Mouse (Mus musculus) c-Kit-positive CD71-positive TER-119-positive erythroid progenitor cells, embryonic 14.5 days (primary cell): ENCODE measurements around the gene Hcrtr1.
A peak's percentile ranks its signal among the peaks of the same experiment; 100 is the strongest.

Source experiments
- DNase-seq: peaks from one replicate; pipeline ENCODE4 v3.0.0-alpha.2; 2013; ENCODE audit warnings: low spot score

The Hcrtr1 gene

DNA sequence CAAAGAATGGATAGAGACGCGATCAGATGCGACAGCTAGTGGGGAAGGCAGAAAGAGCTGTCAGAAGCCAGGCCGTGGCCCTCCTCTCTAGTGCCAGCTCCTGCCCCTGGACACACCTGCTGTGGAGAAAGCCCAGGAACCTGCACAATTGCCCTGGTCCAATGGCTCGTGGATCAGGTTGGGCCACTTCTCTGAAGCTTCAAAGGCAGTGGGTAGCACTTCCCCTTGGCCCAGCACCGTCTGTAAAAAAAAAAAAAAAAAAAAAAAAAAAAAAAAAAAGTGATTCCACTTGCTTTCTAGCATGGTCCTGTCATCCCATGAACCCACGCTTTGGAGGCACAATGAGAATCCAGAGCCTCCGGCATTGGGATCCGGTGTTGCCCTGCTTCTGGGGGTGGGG lies 28.7 kb upstream of the Hcrtr1 start:
- no peak for DNase-seq

- no peak for DNase-seq
These were observed 28.2 kb upstream of the Hcrtr1 start for GRCm38 (mm10) chr4:130167321-130167720.

- no peak for DNase-seq
These were observed 27.4 kb upstream of the Hcrtr1 start for GRCm38 (mm10) chr4:130166592-130166991.

GRCm38 (mm10) chr4:130166061-130166460 lies 26.9 kb upstream of the Hcrtr1 start:
- no peak for DNase-seq

DNA sequence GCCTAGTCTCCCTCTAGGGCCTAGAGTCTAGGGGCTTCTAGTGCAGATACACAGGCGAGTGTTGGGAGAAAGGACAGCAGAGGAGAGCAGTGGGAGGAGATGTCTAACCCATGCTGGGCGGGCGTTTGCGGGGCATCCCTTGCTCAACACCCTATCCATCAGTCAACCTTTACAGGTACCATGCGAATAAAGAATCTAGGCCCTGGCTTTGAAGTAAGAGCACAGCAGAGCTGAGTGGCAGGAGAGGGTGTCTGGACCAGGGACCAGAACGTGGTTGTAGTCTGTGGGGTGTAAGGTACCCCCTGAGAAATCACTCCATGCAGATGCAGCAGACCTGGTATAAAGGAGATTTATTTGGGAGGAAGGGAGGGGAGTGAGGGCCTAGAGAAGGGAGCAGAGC lies 25.0 kb upstream of the Hcrtr1 start:
- DNase-seq, result no peak

GRCm38 (mm10) chr4:130163391-130163861 lies 24.3 kb upstream of the Hcrtr1 start:
- no peak for DNase-seq

DNA sequence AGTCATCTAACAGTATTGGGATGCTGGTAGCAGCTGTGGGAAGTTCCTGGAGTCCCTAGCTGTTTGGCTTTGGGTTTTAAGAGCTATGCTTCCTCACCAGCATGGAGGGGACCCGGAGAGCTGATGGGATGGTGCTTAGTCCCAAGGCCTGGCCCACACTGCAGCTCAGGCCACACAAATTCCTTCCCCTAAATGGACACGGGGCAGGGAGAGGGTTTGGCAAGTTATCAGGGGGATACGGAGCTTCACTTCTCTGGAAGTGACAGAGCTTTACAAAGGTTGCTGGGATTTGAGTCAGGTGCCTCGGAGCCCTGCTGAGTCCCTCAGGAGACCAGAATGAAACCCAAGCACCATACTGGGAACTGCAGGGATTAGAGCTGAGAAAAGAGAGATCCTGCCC lies 22.2 kb upstream of the Hcrtr1 start:
- DNase-seq, result no peak

GRCm38 (mm10) chr4:130156812-130157371 lies 17.7 kb upstream of the Hcrtr1 start:
- DNase-seq, result no peak

DNA sequence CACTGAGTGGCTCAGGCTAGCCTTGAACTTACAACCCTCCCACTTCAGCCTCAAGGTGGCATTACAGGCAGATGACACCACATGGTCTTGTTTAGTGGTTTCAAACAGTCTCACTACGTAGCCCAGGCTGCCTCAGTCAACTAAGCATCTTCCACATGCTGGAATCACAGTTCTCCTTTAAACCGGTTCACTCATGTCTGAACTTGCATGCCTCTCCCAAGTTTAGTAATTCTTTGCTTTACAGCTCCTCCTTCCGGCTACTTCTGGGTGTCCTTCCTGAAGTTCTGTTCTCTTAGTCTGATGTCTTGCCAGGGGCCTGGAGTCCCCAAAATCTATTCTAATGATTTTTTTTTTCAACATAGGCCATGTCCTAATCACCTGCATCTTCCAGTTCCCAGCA lies 15.1 kb upstream of the Hcrtr1 start:
- no peak for DNase-seq

DNA sequence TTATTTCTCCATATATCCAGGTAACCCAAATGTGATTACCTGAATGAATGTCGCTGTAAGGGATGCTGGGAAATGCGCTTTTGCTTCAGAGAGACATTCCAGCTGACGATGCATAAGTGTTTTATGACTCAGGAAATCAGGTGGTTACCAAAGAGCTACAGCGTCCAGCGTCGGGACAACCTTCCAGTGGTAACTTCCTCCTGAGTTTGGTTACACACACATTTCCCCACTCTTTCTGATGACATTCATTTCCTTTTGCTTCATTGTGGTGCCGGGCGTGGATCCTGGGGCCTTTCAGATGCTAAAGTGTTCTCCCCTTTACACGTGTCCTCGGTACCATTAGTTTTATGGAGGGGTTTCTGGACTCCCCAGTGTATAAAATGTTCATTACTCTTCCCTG lies 9.2 kb upstream of the Hcrtr1 start:
- DNase-seq, result no peak

GRCm38 (mm10) chr4:130141786-130142185 lies 2.6 kb upstream of the Hcrtr1 start:
- no peak for DNase-seq

DNA sequence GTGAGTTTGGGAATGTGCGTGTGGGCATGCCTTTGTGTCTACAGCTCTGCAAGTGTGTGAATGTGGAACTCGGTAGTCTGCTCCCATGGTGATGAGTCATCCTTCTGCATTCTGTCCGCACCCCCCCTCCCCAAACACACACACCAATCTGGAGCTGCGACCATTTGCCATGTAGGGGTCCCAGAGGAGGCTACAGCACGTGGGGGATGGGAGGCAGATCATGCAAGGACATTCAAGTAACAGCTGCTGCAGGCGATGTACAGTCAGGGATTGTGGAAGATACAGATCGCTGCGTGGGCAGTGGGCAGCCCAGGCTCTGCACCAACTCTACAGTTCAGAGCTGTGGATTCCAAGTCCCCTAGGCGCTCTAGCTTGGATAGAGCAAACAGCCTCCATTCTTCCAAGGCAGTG lies 1.8 kb upstream of the Hcrtr1 start:
- DNase-seq, result no peak

DNA sequence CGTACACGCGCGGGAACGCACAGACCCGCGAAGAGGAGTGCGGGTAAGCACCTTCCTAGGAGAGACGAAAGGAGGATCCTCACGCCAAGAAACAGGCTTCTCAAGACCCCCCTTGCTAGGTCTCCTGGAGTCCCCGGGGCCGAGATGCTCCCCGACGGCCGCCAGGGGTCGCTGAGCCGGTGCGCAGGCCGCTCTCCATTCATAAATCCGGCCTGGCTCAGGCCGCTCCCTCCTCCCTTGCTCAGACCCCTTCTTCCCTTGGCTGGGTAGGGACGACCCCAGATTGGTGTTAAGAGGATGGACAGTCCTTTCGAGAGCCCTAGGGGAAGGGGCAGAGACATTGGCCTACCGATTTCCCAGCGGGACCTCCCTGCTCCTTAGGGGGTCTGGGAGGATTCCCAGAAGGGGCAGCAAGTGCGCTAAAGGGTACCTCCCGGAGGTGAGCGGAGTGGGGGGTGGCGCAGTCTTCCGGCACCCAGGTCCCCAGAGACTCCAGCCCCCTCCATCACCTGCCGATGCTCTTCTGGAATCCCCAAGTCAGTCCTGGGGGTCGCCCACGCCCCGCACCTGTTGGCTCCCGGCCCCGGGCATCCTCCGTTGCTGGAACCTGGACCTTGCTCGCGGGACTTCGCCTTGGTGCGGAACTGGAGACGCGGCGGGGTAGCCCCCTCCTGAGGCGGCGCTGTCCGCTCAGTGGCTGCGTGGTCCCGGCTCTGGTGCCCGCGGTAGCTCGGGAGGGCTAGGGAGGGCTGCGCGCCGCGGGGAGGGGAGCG lies 532 bp downstream of the Hcrtr1 start:
- DNase-seq, result peak; percentile 32

- no peak for DNase-seq
These were observed 5.8 kb downstream of the Hcrtr1 start for GRCm38 (mm10) chr4:130133399-130133798.

GRCm38 (mm10) chr4:130131448-130132105 lies 7.6 kb downstream of the Hcrtr1 start:
- no peak for DNase-seq

DNA sequence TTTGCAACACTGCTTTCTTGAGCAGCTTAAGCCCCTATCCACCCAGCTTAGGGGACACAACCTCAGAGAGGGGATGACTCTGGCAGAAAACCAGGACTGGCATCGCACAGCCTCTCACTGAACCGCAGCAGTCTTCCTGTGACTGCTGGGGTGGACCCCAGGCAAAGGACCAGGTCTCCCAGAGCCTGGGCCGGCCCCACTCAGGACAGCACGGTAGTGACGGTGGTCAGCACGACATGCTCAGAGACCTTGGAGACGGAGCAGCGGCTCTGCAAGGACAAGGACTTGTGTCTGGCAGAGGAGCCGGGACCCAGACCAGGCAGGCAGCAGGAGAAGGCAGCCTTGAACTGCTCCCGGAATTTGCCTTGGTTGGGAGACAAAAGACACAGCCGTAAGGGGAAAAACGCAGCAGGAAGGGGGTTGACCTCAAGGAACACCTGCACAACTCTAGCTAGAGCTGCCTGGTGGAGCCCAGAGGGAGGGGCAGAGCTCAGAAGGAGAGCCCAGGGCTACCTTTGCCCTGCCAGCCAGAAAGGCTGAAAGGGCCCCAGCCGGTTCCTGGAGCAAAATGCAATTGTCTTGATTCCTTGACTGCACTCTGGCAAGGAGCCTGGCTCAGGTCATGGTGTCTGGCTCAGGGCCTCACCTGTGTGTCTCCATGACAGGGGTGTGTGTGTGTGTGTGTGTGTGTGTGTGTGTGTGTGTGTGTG lies 8.4 kb downstream of the Hcrtr1 start:
- no peak for DNase-seq

- DNase-seq, result no peak
These were observed 9.1 kb downstream of the Hcrtr1 start for GRCm38 (mm10) chr4:130130082-130130481.

DNA sequence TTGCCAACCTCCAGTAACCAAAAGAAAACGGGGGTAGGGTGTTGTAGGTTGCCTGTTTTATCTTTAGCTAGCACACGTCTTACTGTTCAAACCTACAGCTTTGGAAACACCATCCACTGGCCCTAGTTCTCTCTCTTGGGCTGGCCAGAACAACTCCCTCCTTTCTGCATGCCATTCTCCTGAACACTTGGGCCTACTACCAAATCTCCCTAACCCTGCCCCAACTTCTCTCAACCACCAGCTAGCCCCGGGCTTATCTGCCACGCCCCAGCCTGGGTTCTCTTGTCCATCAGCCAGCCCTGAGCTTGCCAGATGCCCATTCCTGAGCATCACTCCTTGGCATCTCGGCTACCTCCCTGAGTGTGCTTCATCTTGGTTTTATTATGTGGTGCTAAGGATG lies 10.3 kb downstream of the Hcrtr1 start:
- DNase-seq, result no peak

DNA sequence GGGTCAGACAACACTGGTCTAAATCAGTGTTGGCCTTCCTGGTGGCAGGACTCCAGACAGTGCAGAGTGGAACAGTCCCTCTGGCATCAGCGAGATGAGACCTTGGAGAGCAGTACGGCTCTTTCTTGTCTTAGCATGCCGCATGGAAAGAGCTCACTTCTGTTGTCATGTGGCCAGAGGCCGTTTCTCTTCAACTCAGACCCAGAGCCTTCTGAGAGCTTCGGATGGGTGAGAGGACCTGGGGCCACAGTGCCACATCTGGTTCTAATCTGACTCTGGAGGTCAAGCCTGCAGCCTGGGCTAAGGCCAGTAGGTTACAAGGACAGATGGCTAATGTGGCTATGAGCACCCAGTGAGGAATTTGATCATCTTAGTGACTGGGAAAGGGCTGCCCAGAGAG lies 13.2 kb downstream of the Hcrtr1 start:
- DNase-seq, result no peak

DNA sequence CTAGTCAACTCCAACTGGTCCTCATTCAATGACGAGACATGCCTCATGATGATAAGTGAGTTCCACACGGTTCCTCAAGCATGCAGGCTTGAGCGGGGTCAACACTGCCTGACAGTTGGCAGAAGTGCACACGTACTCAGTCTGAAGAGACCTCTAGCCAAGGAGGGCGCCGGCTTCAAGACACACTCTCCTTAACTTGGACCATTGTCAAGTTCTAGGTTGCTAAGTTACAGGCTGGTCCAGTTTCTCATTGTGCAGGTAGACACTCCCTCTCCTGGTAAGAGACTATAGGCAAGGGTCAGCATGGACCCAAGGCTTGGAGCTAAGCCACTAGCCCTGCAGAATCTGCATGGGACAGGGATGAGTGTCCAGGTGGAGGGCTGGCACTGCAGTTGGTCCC lies 14.0 kb downstream of the Hcrtr1 start:
- no peak for DNase-seq

DNA sequence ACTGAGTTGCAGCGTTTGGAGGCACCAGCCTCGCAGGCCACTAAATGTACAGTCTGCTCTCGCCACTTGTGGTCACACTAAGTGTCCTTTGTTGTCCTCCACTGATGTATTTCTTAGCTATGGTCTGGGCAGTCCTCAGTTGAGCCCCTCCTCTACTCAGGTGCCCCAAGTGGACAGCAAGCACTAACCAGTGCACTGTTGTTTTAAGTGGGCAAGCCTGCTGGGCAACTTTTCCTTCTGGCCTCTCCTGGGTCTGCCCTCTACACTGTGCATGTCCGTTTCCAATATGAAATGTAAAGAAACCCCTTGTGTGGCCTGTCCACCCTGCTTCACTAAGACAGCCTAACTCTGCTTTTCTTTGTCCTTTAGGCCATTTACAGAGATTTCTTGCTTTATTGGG lies 15.0 kb downstream of the Hcrtr1 start:
- no peak for DNase-seq

DNA sequence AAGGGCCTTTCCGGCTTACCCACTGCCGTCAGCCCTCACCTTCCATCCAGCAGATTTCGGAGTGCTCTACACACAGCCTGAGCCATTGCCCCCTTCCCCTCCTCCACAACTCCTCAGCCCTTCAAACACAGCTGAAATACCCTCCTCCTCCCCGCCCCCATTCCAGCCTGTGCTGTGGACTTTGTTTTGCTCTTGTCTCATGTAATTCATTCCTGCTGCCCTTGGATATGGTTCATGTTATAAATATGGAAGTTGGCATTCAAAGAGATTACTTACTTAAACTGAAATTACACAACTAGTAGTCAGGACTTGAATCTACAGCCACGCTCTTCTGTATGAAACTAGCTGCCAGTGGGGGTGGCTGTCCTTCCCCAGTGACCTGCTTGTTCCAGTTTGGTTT lies 16.1 kb downstream of the Hcrtr1 start:
- no peak for DNase-seq

DNA sequence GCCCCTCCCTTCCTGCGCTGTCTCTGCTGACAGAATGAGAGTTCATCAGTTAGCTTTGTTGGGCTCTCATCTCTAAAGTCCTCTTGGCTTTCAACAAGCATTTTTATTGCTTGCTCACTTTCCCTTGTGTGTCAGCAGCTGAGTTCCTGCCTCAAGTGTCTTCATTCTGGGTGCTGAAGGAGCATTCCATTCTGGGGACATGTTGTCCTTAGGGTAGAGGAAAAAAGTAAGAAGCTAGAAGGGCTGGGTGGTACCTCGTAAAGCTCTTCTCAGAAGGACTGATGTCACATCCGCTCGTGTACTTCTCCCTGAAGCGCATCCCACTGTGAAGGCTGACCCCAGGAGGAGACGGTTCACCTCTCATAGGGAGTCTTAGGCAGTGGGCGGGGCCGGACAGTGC lies 17.6 kb downstream of the Hcrtr1 start:
- no peak for DNase-seq
